1 mouse cellular context compared by ENCODE assay signal in the genomic region with DNA sequence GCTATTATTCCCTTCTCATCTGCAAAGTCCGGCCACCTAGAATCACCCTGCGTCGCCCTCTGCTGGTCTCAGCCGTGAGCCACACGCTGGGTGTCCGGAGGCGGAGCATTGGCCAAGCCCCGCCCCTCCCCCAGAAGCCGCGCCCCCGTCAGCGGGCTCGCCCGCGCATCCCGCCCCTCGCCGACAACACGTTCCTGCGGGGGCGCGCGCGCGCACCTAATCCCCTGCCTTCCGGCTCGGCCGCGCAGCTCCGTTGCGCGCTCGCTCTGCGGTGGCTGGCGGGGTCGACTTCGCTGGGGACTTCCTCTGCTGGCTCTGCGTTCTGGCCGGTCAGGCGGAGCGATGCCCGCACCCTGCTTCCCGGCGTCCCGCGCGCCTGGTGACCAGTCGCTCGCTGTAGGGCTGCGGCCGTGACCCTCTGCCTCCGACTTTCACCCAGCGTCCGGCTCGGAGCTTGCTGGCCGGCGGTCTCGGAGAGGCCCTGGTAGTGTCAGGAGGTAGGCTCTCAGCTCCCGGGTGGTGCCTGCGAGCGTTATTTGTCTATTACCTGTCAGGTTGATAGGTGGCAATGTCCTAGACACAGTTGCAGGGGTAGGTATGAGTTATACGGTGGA.
TF ChIP-seq lines count a peak whose summit lies in the region.

A gene (plus strand): TSS at position 186 of the 614 bp plus-strand sequence.

TF ChIP-seq in MEL, 35 proteins besides CTCF, POLR2A, EP300 and RAD21 (continued from another document):
- TF ChIP-seq GABPA (IDR thresholded peaks at IDR 0.05; ENCODE audit: low read depth, low read length) (no peak), JUND (IDR thresholded peaks at IDR 0.05; ENCODE audit: low read depth, low read length) (no peak), TBP (IDR thresholded peaks at IDR 0.05; ENCODE audit: low read depth, low read length) (no peak), MYC (IDR thresholded peaks at IDR 0.05; ENCODE audit: low read depth, low read length) (no peak), POLR2AphosphoS2 (IDR thresholded peaks at IDR 0.05; ENCODE audit: low read length) (no peak), MXI1 (IDR thresholded peaks at IDR 0.05; ENCODE audit: low read depth, low read length) (no peak; the same call in 1 of the 2 replicates), ZC3H11A (IDR thresholded peaks at IDR 0.05; ENCODE audit: low read depth, low read length) (no peak; the same call in 1 of the 2 replicates), GATA1 (IDR thresholded peaks at IDR 0.05; ENCODE audit: low read depth, low read length) (no peak), ETS1 (IDR thresholded peaks at IDR 0.05; ENCODE audit: low read depth, low read length) (no peak)
